Comparison of ENCODE assay signal across 13 mouse cellular contexts in genomic region chr15:80163274-80163673, GRCm38 (mm10). TPM values are rescaled to one million over a fixed set of nuclear protein-coding genes. Genes with fewer than 3 reads are reported as not detected.
DNase-seq lines count a peak whose midpoint lies in the region; ATAC-seq and TF ChIP-seq lines count a peak whose summit lies in the region.
"Had no signal": no experiment of that assay in that cellular context is flagged by ENCODE, and none has a peak within 500 bp of the region (broad histone marks: within the 10 kb centered on the region; RNA-seq: fewer than 3 reads in every experiment).

No protein-coding gene starts in this region.

- H3K27me3 ChIP-seq in forebrain, postnatal 0 days (ENCODE audit: insufficient read depth, low read length): no peaks in the 10 kb centered on the region
- no peaks in the 10 kb centered on the region for H3K27me3 ChIP-seq in forebrain, embryonic 11.5 days (ENCODE audit: control insufficient read depth, insufficient read depth, low read length)
- H3K27me3 ChIP-seq in thymus, adult 2 months (ENCODE audit: control insufficient read depth, insufficient read depth, low read length): no peaks in the 10 kb centered on the region
- H3K27me3 ChIP-seq: limb, embryonic 12.5 days; neural tube, embryonic 12.5 days; Patski had no signal

- DNase-seq in forebrain, postnatal 0 days: peak; percentile 11
- no peak for DNase-seq in forebrain, embryonic 11.5 days (ENCODE audit: low spot score)
- DNase-seq in brain, embryonic 14.5 days (ENCODE audit: low read depth): peak; percentile 32
- DNase-seq in frontal cortex, postnatal 10 days (ENCODE audit: low spot score in 2 of 2): peak; percentile 44 to 58
- peak; percentile 49 to 79 for DNase-seq in left cerebral cortex, postnatal 25 days (ENCODE audit: low spot score in 2 of 2)
- DNase-seq in ovary, postnatal 36 days (ENCODE audit: low spot score): no peak
- no peak for DNase-seq in thymus, postnatal 25 days
- DNase-seq in thymus, adult 2 months: no peak
- DNase-seq: heart, adult 18-20 months had no signal

- ATAC-seq in forebrain, postnatal 0 days: no peak
- no peak for ATAC-seq in forebrain, embryonic 11.5 days (replicated peaks; ENCODE audit: low FRiP score)
- ATAC-seq: Patski had no signal

- no peaks in the 10 kb centered on the region for H3K4me1 ChIP-seq in forebrain, postnatal 0 days (ENCODE audit: insufficient read depth)
- H3K4me1 ChIP-seq in forebrain, embryonic 11.5 days (replicated peaks; ENCODE audit: control insufficient read depth, insufficient read depth, low read length): no peaks in the 10 kb centered on the region
- peaks cover 4% of the 10 kb centered on the region; the same call in 1 of the 2 replicates for H3K4me1 ChIP-seq in thymus, adult 2 months (replicated peaks; ENCODE audit: control insufficient read depth, insufficient read depth, low read length)

- intact Hi-C loops in left cerebral cortex, postnatal 25 days (cut with DNase I): no loop called here

- H3K9me3 ChIP-seq in forebrain, postnatal 0 days (ENCODE audit: low read length): no peaks in the 10 kb centered on the region
- H3K9me3 ChIP-seq in forebrain, embryonic 11.5 days (ENCODE audit: control insufficient read depth, low read length): no peaks in the 10 kb centered on the region
- H3K9me3 ChIP-seq: limb, embryonic 12.5 days; neural tube, embryonic 12.5 days had no signal

- no peak overlapping the region for H3K27ac ChIP-seq in forebrain, postnatal 0 days (ENCODE audit: low read depth, low read length)
- H3K27ac ChIP-seq in forebrain, embryonic 11.5 days (ENCODE audit: low read depth, low read length): no peak overlapping the region
- no peak overlapping the region for H3K27ac ChIP-seq in thymus, adult 2 months (ENCODE audit: control insufficient read depth, insufficient read depth, low read length)
- H3K27ac ChIP-seq: limb, embryonic 12.5 days; macrophage; neural tube, embryonic 12.5 days had no signal

- H3K36me3 ChIP-seq in forebrain, postnatal 0 days (ENCODE audit: insufficient read depth): peaks cover 41% of the 10 kb centered on the region
- H3K36me3 ChIP-seq in forebrain, embryonic 11.5 days (ENCODE audit: control insufficient read depth, insufficient read depth, low read length): peaks cover 7% of the 10 kb centered on the region; the same call in 1 of the 2 replicates
- H3K36me3 ChIP-seq in thymus, adult 2 months (ENCODE audit: control insufficient read depth, insufficient read depth, low read length): peaks cover 33% of the 10 kb centered on the region

- TF ChIP-seq CTCF in forebrain, postnatal 0 days (IDR thresholded peaks at IDR 0.05; ENCODE audit: low read depth): no peak
- no peak for TF ChIP-seq CTCF in brain, embryonic 14.5 days (IDR thresholded peaks at IDR 0.05; ENCODE audit: borderline replicate concordance, extremely low read depth, insufficient read depth, insufficient read length)
- no peak for TF ChIP-seq CTCF in thymus, adult 2 months (IDR thresholded peaks at IDR 0.05; ENCODE audit: borderline replicate concordance, control insufficient read depth, extremely low read depth, insufficient read depth, low read length, poor library complexity)

- H3K4me3 ChIP-seq in forebrain, postnatal 0 days (ENCODE audit: low read depth, low read length): no peak overlapping the region
- H3K4me3 ChIP-seq in forebrain, embryonic 11.5 days (ENCODE audit: low read depth, low read length): no peak overlapping the region
- H3K4me3 ChIP-seq in thymus, adult 2 months (ENCODE audit: control insufficient read depth, insufficient read depth, low read length): no peak overlapping the region
- H3K4me3 ChIP-seq: limb, embryonic 12.5 days; neural tube, embryonic 12.5 days had no signal

- no peak overlapping the region for H3K4me2 ChIP-seq in forebrain, postnatal 0 days (ENCODE audit: low read depth)
- H3K4me2 ChIP-seq in forebrain, embryonic 11.5 days (ENCODE audit: low read depth, low read length, severe bottlenecking): no peak overlapping the region
- H3K4me2 ChIP-seq: limb, embryonic 12.5 days; neural tube, embryonic 12.5 days had no signal

- H3K9ac ChIP-seq in forebrain, postnatal 0 days: no peak overlapping the region
- no peak overlapping the region for H3K9ac ChIP-seq in forebrain, embryonic 11.5 days (ENCODE audit: low read length)
- H3K9ac ChIP-seq: limb, embryonic 12.5 days; neural tube, embryonic 12.5 days had no signal

- TF ChIP-seq POLR2A in brain, embryonic 14.5 days (IDR thresholded peaks at IDR 0.05; ENCODE audit: borderline replicate concordance, extremely low read depth, insufficient read depth, insufficient read length, poor library complexity, severe bottlenecking): no peak
- no peak for TF ChIP-seq POLR2A in thymus, adult 2 months (IDR thresholded peaks at IDR 0.05; ENCODE audit: control insufficient read depth, extremely low read depth, insufficient read depth, low read length, poor library complexity)

- 70% methylated on average over 11 of the region's 11 CpGs for WGBS in forebrain, postnatal 0 days
- 90% methylated on average over 11 of the region's 11 CpGs for WGBS in forebrain, embryonic 11.5 days
- WGBS in thymus, adult 2 months: 96% methylated on average over 11 of the region's 11 CpGs

RNA-seq across cellular contexts. Expression of gene Mgat3, which starts 10.2 kb away (rescaled TPM):
- total RNA-seq in forebrain, postnatal 0 days (2014; rRNA removed): 62.8 and 65.6 TPM in 2 replicates
- 7.5 and 9.9 TPM in 2 replicates for polyA plus RNA-seq in forebrain, postnatal 0 days (2015; fragmentation: Nextera tagmentation; extraction: Ambion mirVana)
- polyA plus RNA-seq in forebrain, embryonic 11.5 days (2014; fragmentation: Nextera tagmentation; extraction: Ambion mirVana): 8.8 and 9.2 TPM in 2 replicates
- polyA plus RNA-seq in brain, embryonic 14.5 days (2012; rRNA removed): 47.2 and 64.7 TPM in 2 replicates
- 100 to 1,000 TPM; 119 to 121 TPM for total RNA-seq in left cerebral cortex, postnatal 25 days (2021)
- 16.2 and 20.3 TPM in 2 replicates for polyA plus RNA-seq in thymus, adult 2 months (2012; rRNA removed)

RNA-seq across cellular contexts. Expression of gene Tab1, which starts 30.3 kb away (rescaled TPM):
- total RNA-seq in forebrain, postnatal 0 days (2014; rRNA removed): 48.8 and 52.1 TPM in 2 replicates
- polyA plus RNA-seq in forebrain, postnatal 0 days (2015; fragmentation: Nextera tagmentation; extraction: Ambion mirVana): 21.6 and 25.7 TPM in 2 replicates
- polyA plus RNA-seq in forebrain, embryonic 11.5 days (2014; fragmentation: Nextera tagmentation; extraction: Ambion mirVana): 36.7 and 40.0 TPM in 2 replicates
- 49.3 and 55.3 TPM in 2 replicates for polyA plus RNA-seq in brain, embryonic 14.5 days (2012; rRNA removed)
- total RNA-seq in left cerebral cortex, postnatal 25 days (2021): 10 to 100 TPM; 22.3 to 28.6 TPM
- 53.8 and 61.0 TPM in 2 replicates for polyA plus RNA-seq in thymus, adult 2 months (2012; rRNA removed)

Comparison
In these comparisons a context has a peak if more than half of its experiments do, and no peak if none do; other contexts are left out.
1. DNase-seq: peak in forebrain, postnatal 0 days (single experiment), brain, embryonic 14.5 days (single experiment), frontal cortex, postnatal 10 days (2 of 2) and left cerebral cortex, postnatal 25 days (2 of 2); none in forebrain, embryonic 11.5 days (single experiment), ovary, postnatal 36 days (single experiment), thymus, postnatal 25 days (single experiment) and thymus, adult 2 months (single experiment).